Mouse (Mus musculus) right cerebral cortex, postnatal 14 days (tissue): ENCODE measurements at regions not wholly inside any gene's neighbourhood (a gene's known extent, or its start where the extent isn't known, plus 50 kb on each side); places are given as distances from the start of the nearest gene placed in this dataset.

Experiments
- DNase-seq: peaks from one replicate; pipeline ENCODE4 v3.0.0; 2022

DNA sequence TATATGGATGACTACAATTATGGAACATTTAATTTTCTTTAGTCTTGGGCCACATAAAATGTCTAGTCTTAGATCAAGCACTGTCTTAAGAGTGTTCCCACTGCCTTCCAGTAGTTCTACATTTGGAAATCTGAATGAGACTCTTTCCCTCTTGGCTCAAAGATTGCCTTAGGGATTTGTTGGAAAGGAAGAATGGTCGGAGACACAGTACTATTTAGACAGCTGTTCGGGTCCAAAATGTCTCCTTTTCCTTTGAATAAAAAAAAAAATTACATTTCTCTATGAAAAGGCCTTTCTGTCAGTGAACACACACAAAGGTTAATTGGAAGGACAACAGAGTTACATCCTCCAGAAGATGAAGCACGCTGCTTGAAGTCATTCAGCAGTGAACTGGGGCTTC lies 1173.8 kb downstream of the Sorcs3 start:
- DNase-seq = no peak

DNA sequence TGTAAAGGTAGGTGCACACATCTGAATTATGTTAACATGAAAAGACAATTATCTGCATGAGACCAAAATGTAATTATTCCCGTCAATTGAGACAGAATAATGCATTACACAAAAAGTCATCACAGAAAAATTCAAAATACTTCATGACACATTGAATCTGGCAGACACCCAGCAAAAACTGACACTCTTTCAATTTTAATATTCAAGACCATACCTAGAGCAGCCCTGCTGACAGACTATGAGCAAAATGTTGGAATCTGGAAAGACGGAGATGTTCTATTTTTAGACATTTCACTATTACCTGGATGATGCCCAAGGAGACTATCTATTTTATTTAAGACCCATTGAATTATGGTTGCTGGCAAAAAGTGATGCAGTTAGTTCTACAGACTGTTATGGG lies 1190.4 kb downstream of the Sorcs3 start:
- no peak for DNase-seq

DNA sequence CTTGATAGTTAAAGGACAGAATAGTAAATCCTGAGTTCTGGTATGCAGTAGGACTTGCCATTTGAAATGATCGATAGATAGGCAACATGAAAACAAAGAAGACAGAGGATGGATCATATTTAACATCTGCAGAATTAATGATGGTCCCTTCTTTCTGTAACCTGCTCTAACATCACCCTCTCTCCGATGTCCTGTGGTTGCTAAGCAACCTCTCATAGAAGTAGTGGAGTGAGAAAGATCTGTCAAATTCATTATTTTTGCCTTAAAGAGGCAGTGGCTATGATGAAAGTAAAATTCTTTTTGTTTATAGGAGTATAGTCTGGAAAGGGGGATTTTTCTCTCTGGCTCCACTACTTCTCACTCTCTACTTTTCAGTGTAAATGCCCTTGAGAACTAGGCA lies 1209.5 kb downstream of the Sorcs3 start:
- DNase-seq = no peak

DNA sequence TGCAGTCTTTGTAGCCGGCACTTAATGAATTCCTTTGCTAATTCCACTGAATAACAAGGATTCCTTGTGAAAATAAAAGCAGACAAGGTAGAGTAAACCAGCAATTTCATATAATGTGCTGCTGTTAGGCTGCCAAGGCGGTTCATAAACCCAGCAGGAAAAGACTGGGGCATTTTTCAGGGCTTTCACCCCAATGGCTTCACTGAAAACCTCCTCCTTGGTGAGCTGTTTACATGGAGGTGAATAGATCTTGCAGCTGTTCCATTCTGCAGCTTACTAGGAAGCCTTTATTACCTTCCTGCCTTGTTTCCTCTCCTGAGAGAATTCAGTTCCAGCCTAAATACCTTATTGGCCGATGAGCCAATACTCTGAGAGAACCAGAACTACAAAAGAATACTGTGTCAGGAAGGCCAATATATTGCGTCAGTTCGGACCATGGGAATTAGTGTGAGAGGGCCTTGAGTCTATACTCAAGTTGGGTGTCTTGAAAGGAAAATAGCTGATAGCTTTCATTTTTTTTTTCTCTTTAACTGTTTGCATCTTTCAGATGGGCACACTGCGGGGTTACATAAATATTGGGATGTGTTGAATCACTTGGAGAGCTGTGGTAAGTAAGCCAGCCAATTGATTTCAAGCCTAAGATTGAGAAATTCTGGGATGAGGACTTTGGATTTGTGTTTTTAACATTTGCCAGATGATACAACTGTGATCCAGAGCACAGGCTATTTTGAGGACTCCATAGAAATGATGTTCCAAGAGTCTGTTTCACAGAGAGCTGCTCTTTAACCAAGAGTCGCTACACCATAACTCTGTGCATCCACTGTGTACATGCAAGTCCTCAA lies 1217.5 kb downstream of the Sorcs3 start:
- DNase-seq = no peak
